ENCODE assay signal across 18 mouse cellular contexts in genomic region chr14:62898061-62898460, GRCm38 (mm10).
DNase-seq lines count a peak whose midpoint lies in the region; ATAC-seq lines count a peak whose summit lies in the region.
"Had no signal": no experiment of that assay in that cellular context is flagged by ENCODE, and none has a peak within 500 bp of the region (broad histone marks: within the 10 kb centered on the region; RNA-seq: fewer than 3 reads in every experiment).

No protein-coding gene starts in this region.

- no peak overlapping the region for H3K4me3 ChIP-seq in heart, embryonic 10.5 days
- no peak overlapping the region for H3K4me3 ChIP-seq in midbrain, embryonic 16.5 days (ENCODE audit: low read depth, low read length)
- H3K4me3 ChIP-seq in midbrain, embryonic 14.5 days (replicated peaks; ENCODE audit: low read depth, low read length): no peak overlapping the region
- H3K4me3 ChIP-seq: embryonic facial prominence, embryonic 10.5 days; embryonic facial prominence, embryonic 12.5 days; forebrain, embryonic 13.5 days; forebrain, embryonic 15.5 days had no signal

- peak; percentile 51; the same call in 1 of the 2 replicates for ATAC-seq in midbrain, embryonic 16.5 days
- ATAC-seq in midbrain, embryonic 14.5 days (ENCODE audit: low FRiP score, low TSS enrichment): no peak
- ATAC-seq: forebrain, embryonic 13.5 days; forebrain, embryonic 15.5 days; forebrain, postnatal 0 days had no signal

- peak; percentile 59 for DNase-seq in heart, embryonic 10.5 days (ENCODE audit: low spot score)
- DNase-seq in heart, postnatal 14 days: no peak
- DNase-seq in midbrain, embryonic 14.5 days: no peak
- DNase-seq in kidney, adult 8-10 months: no peak
- DNase-seq: adrenal gland, adult 2 months; adrenal gland, postnatal 10 days; adrenal gland, postnatal 25 days; cerebellum, adult 11-12 months; cerebellum, adult 2 months; cerebellum, adult 9-10 months; cerebellum, postnatal 10 days; cerebellum, postnatal 25 days; forebrain, postnatal 0 days had no signal

- no peaks in the 10 kb centered on the region for H3K9me3 ChIP-seq in heart, embryonic 10.5 days
- no peaks in the 10 kb centered on the region for H3K9me3 ChIP-seq in midbrain, embryonic 16.5 days (replicated peaks; ENCODE audit: control insufficient read depth, low read length, poor library complexity, severe bottlenecking)
- H3K9me3 ChIP-seq in midbrain, embryonic 14.5 days (ENCODE audit: control insufficient read depth, low read length): no peaks in the 10 kb centered on the region
- H3K9me3 ChIP-seq: embryonic facial prominence, embryonic 10.5 days; embryonic facial prominence, embryonic 12.5 days; forebrain, embryonic 13.5 days; forebrain, embryonic 15.5 days had no signal

- H3K27me3 ChIP-seq in heart, embryonic 10.5 days (ENCODE audit: insufficient read depth, poor library complexity, severe bottlenecking): no peaks in the 10 kb centered on the region
- H3K27me3 ChIP-seq in midbrain, embryonic 16.5 days (ENCODE audit: control insufficient read depth, insufficient read depth, low read depth, low read length): no peaks in the 10 kb centered on the region
- H3K27me3 ChIP-seq in midbrain, embryonic 14.5 days (ENCODE audit: control insufficient read depth, insufficient read depth, low read length): no peaks in the 10 kb centered on the region
- H3K27me3 ChIP-seq: embryonic facial prominence, embryonic 12.5 days; forebrain, embryonic 13.5 days; forebrain, embryonic 15.5 days had no signal

- peaks cover 13% of the 10 kb centered on the region for H3K4me1 ChIP-seq in heart, embryonic 10.5 days
- H3K4me1 ChIP-seq in midbrain, embryonic 16.5 days (ENCODE audit: control insufficient read depth, insufficient read depth, low read length): no peaks in the 10 kb centered on the region
- H3K4me1 ChIP-seq in midbrain, embryonic 14.5 days (ENCODE audit: control insufficient read depth, insufficient read depth, low read length): no peaks in the 10 kb centered on the region
- H3K4me1 ChIP-seq: embryonic facial prominence, embryonic 12.5 days; forebrain, embryonic 13.5 days; forebrain, embryonic 15.5 days had no signal

- no peak overlapping the region for H3K27ac ChIP-seq in heart, embryonic 10.5 days
- H3K27ac ChIP-seq in midbrain, embryonic 16.5 days (ENCODE audit: low read length): no peak overlapping the region
- H3K27ac ChIP-seq in midbrain, embryonic 14.5 days (replicated peaks; ENCODE audit: low read depth, low read length): no peak overlapping the region
- H3K27ac ChIP-seq: embryonic facial prominence, embryonic 10.5 days; embryonic facial prominence, embryonic 12.5 days; forebrain, embryonic 13.5 days; forebrain, embryonic 15.5 days had no signal

- 89% methylated on average over 6 of the region's 6 CpGs for WGBS in heart, embryonic 10.5 days
- 70% methylated on average over 6 of the region's 6 CpGs for WGBS in midbrain, embryonic 16.5 days
- 82% methylated on average over 6 of the region's 6 CpGs for WGBS in midbrain, embryonic 14.5 days

- intact Hi-C loops in heart, postnatal 14 days (cut with DNase I): no loop called here

- no peak overlapping the region for H3K9ac ChIP-seq in midbrain, embryonic 16.5 days (ENCODE audit: low read depth, low read length)
- H3K9ac ChIP-seq in midbrain, embryonic 14.5 days (replicated peaks; ENCODE audit: low read length): no peak overlapping the region
- H3K9ac ChIP-seq: embryonic facial prominence, embryonic 12.5 days; forebrain, embryonic 13.5 days; forebrain, embryonic 15.5 days; forebrain, postnatal 0 days had no signal

- H3K4me2 ChIP-seq in midbrain, embryonic 16.5 days (ENCODE audit: low read length): no peak overlapping the region
- no peak overlapping the region for H3K4me2 ChIP-seq in midbrain, embryonic 14.5 days (ENCODE audit: low read length)
- H3K4me2 ChIP-seq: embryonic facial prominence, embryonic 12.5 days; forebrain, embryonic 13.5 days; forebrain, embryonic 15.5 days had no signal

- H3K36me3 ChIP-seq in heart, embryonic 10.5 days: no peaks in the 10 kb centered on the region
- no peaks in the 10 kb centered on the region for H3K36me3 ChIP-seq in midbrain, embryonic 16.5 days (ENCODE audit: control insufficient read depth, insufficient read depth, low read length)
- no peaks in the 10 kb centered on the region for H3K36me3 ChIP-seq in midbrain, embryonic 14.5 days (ENCODE audit: control insufficient read depth, insufficient read depth, low read length)
- H3K36me3 ChIP-seq: embryonic facial prominence, embryonic 10.5 days; embryonic facial prominence, embryonic 12.5 days; forebrain, embryonic 15.5 days had no signal
